Mouse (Mus musculus) heart, postnatal 25 days (tissue): ENCODE results near the gene Foxred2. TPM values are rescaled to one million over a fixed set of nuclear protein-coding genes. Genes with fewer than 3 reads are reported as not detected.

Source experiments
- total RNA-seq, 2 experiments: library from RNA; stranded (reverse); gene quantifications; 2 replicates each; pipeline ENCODE4 v1.2.3; 2021

The Foxred2 gene
- total RNA-seq, 2 experiments from 2014 or later = 0.34 to 0.42 TPM

Other genes with a start within 250 kb of the Foxred2 start
- not detected for gene Apol9b, start 227.7 kb downstream of the Foxred2 start, total RNA-seq
- not detected for gene Apol8, start 199.7 kb downstream of the Foxred2 start, total RNA-seq
- gene Myh9, start 114.5 kb downstream of the Foxred2 start, total RNA-seq = 100 to 1,000 TPM; 122 to 124 TPM
- gene Txn2, start 27.7 kb downstream of the Foxred2 start, total RNA-seq = 100 to 1,000 TPM; 278 to 282 TPM
- gene Eif3d, start 14.1 kb upstream of the Foxred2 start, total RNA-seq = 10 to 100 TPM; 69.3 to 69.5 TPM
- not detected for gene Cacng2, start 163.3 kb upstream of the Foxred2 start, total RNA-seq
- 10 to 100 TPM; 10.2 to 11.2 TPM for gene Ift27, start 217.4 kb upstream of the Foxred2 start, total RNA-seq
- gene Pvalb, start 249.7 kb upstream of the Foxred2 start, total RNA-seq = under 1 TPM; 0.64 to 0.91 TPM